Mouse (Mus musculus) E14TG2a.4 (cell line): ENCODE measurements around the gene Tspo2.
"Not testable (repeated sequence)": the region's sequence is repeated elsewhere in the genome, so short reads cannot be mapped to it uniquely, and the experiment has no call there.

Source experiments
- CTCF ChIP-seq: conservative IDR thresholded peaks from 2 replicates; pipeline ENCODE4 v1.5.1; 2014; ENCODE audit warnings: low read length
- NANOG ChIP-seq: IDR thresholded peaks from 2 replicates; pipeline ENCODE4 v1.6.1; 2014; ENCODE audit warnings: borderline replicate concordance, low read length, mixed read lengths

DNA sequence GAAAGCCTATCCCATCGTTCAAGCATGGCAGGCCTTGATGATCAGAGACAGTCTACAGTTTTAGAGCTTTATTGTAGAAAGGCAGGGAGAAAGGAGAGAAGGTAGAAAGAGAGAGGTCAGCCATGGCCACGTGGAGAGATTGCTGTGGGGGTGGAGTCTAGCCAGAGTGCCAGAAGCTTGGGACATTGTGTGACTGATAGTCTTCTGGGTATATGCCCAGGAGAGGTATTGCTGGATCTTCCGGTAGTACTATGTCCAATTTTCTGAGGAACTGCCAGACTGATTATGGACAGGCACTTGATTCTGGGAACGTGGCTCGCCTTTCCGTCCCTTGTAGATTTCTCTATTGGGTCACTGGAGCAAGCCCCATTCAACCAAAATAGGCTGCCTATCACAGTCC, 23.0 kb upstream of the Tspo2 start:
- not testable (repeated sequence) for TF ChIP-seq CTCF, NANOG
